Mouse (Mus musculus) kidney, postnatal 14 days (tissue): Measurements from ENCODE around the gene Ano2.

Experiments used
- DNase-seq: peaks from one replicate; pipeline ENCODE4 v3.0.0; 2022; ENCODE audit warnings: mixed read lengths

The Ano2 gene

GRCm38 (mm10) chr6:125690057-125690703 lies at the start of gene Ano2:
Gene Ano2, plus strand, starts transcription at chr6:125690419.
- no peak for DNase-seq

GRCm38 (mm10) chr6:125640486-125640885 lies 49.7 kb upstream of the Ano2 start:
- DNase-seq: no peak

DNA sequence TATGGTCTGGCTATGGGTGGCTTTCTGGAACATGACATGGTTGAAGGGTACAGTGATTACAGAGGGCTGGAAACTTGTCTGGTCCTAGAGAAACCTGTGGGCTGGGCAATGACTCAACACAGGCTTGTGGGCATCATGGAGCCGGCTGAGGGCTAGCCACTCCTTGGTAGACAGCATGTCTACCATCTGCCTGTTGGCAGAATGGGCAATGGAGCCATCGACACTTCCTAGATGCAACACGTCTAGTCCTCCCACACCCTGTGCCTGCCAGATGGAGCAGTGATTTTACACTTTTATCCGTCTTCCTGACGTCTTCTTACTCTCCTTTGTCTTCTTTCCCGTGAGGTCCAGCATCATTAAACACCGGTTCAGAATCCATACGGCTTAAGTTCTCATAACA lies 49.1 kb upstream of the Ano2 start:
- DNase-seq: no peak

DNA sequence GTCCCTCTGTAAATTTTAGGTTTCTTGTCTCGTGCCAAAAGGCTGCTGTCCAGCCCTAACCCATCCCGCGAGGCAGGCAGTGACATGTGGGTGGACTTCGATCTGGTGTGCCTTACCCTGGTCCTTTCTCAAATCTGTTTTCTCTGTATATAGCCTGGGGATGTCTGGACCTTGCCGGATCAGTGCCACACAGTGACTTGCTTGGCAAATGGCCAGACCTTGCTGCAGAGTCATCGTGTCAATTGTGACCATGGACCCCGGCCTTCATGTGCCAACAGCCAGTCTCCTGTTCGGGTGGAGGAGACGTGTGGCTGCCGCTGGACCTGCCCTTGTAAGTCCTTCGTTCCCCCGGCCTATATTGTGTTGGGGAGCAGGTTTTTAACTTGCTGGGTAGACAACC lies 41.3 kb upstream of the Ano2 start:
- DNase-seq: peak; percentile 10

GRCm38 (mm10) chr6:125651335-125651734 lies 38.9 kb upstream of the Ano2 start:
- DNase-seq: no peak

- no peak for DNase-seq
These were observed 36.8 kb upstream of the Ano2 start for GRCm38 (mm10) chr6:125653416-125653815.

DNA sequence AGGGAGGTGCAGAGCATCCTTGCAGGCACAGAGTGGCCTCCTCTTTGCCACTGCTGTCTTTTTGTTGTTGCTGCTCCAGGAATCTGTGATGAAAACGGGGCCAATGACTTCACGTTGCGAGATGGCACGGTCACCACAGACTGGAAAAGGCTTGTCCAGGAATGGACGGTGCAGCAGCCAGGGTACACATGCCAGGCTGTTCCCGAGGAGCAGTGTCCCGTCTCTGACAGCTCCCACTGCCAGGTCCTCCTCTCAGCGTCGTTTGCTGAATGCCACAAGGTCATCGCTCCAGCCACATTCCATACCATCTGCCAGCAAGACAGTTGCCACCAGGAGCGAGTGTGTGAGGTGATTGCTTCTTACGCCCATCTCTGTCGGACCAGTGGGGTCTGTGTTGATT lies 33.3 kb upstream of the Ano2 start:
- no peak for DNase-seq

DNA sequence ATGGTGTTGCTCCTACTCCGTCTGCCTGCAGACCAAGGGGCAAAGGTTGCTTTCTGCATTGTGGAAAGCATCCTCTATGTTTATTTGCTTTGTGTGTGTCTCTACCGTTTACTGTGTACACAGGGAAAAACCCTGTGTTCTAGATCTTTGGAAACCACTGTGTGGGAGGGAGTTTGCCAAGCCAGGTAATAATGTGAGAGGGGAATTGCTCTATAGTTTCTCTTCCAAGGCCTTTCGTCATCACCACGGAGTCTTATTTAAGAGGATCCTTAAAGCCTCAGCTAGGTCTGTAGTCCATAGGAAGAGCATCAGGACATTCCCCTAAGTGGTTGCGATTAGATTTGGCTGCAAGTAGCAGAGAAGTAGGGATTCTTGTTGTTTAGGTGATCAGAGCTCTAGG lies 32.3 kb upstream of the Ano2 start:
- DNase-seq: no peak

GRCm38 (mm10) chr6:125661106-125661877 lies 28.9 kb upstream of the Ano2 start:
- peak; percentile 71 for DNase-seq

- no peak for DNase-seq
These were observed 26.3 kb upstream of the Ano2 start for GRCm38 (mm10) chr6:125663906-125664305.

- no peak for DNase-seq
These were observed 18.4 kb upstream of the Ano2 start for GRCm38 (mm10) chr6:125671835-125672234.

GRCm38 (mm10) chr6:125678492-125678891 lies 11.7 kb upstream of the Ano2 start:
- DNase-seq: no peak

DNA sequence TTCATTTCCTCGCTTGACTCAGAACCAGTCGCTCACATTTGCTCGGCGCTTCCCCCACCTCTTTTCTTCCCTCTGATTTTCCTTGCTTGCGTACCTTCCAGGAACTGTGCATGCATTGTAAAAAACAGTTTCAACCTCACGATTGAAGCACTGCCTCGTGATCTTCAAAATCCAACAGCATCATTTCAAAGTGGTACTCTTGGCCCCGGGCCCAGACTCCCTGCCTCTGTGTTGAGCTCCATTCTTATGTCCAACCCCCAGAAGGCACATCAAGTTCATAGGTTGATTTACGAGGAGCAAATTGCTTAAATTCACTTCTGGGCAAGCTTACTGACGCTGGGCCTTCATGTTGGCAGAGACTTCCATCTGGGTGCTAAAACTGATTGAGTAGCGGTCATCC lies 9.6 kb upstream of the Ano2 start:
- DNase-seq: no peak

DNA sequence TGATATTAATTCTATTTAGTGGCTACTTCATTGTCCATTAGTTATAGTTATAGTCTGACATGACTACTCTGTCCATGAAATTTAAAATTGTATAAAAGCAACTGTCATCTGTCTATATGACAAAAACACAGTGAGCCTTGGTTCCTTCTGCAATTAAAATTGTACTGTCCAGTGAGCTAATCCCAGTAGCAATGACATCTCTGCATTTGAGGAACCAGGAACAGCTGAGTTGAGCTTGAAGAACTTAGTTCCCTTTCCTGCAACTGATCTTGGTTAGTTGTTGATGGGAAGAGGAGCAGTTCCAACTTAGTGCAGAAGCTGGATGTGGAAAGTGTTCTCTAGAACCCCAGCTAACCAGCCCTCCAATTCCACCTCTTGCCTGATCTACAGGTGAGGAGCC lies 4.8 kb upstream of the Ano2 start:
- DNase-seq: no peak

DNA sequence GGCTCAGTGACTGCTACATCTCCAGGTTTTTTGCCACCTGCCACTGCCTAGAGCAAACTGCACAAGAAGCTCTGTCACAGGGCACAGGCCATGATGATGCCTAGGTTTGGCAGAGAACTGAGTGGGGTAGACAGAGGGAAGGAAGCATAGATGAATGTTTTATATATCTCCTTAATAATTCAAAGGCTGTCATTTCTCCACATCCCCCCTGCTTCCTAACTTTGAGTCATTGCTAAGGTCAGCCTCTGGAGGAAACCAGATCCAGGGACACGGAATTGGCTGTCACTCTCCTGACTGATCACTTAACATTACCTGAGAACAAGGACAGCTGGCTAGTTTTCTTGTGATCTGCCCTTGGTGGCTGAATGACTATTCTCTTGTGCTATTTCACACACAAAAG lies 2.2 kb upstream of the Ano2 start:
- no peak for DNase-seq

GRCm38 (mm10) chr6:125701146-125701545 lies 10.9 kb downstream of the Ano2 start:
- DNase-seq: no peak

- DNase-seq: no peak
These were observed 21.0 kb downstream of the Ano2 start for GRCm38 (mm10) chr6:125711261-125711660.

DNA sequence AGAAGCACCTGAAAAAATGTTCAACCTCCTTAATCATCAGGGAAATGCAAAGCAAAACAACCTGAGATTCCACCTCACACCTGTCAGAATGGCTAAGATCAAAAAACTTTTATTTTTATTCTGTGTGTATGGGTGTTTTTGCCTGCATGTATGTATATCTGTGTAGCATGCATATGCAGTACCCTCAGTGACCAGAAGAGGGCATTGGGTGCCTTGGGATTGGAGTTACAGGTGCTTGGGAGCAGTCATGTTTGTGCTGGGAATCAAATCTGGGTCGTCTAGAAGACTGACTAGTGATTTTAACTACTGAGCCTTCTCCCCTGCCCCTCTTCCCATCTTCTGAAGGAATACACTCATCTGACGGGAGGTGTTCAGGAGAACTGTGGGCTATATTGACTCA lies 36.2 kb downstream of the Ano2 start:
- no peak for DNase-seq

DNA sequence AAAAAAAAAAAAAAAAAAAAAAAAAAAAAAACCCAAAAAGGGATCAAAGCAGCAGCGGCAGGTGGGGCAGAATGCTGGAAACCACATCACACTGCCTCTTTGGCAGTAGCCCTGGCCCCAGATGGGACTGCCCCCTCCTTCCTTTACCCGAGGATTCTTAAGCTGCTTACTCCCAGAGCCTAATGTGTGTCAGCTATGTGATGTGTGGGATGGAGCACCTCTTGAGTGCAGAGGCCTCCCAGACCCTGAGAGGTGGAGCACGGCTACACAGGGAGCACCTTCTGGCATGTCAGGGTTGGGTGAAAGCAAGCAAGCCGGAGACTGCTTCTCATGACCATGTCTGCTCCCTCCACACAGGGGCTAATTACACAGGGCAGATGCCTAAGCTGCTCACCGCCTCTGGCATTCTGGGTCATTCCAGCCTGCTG lies 37.3 kb downstream of the Ano2 start:
- DNase-seq: no peak

GRCm38 (mm10) chr6:125729471-125729870 lies 39.3 kb downstream of the Ano2 start:
- DNase-seq: no peak

- DNase-seq: no peak
These were observed 39.8 kb downstream of the Ano2 start for GRCm38 (mm10) chr6:125729986-125730535.

- no peak for DNase-seq
These were observed 47.5 kb downstream of the Ano2 start for GRCm38 (mm10) chr6:125737511-125738285.
